Mouse (Mus musculus): Measurements from ENCODE around the gene Entpd1. TPM values are rescaled to one million over a fixed set of nuclear protein-coding genes. Genes with fewer than 3 reads are reported as not detected.

Entpd1 gene
- polyA plus RNA-seq, 1 experiment from 2014 or later, result 3.3 TPM

DNA sequence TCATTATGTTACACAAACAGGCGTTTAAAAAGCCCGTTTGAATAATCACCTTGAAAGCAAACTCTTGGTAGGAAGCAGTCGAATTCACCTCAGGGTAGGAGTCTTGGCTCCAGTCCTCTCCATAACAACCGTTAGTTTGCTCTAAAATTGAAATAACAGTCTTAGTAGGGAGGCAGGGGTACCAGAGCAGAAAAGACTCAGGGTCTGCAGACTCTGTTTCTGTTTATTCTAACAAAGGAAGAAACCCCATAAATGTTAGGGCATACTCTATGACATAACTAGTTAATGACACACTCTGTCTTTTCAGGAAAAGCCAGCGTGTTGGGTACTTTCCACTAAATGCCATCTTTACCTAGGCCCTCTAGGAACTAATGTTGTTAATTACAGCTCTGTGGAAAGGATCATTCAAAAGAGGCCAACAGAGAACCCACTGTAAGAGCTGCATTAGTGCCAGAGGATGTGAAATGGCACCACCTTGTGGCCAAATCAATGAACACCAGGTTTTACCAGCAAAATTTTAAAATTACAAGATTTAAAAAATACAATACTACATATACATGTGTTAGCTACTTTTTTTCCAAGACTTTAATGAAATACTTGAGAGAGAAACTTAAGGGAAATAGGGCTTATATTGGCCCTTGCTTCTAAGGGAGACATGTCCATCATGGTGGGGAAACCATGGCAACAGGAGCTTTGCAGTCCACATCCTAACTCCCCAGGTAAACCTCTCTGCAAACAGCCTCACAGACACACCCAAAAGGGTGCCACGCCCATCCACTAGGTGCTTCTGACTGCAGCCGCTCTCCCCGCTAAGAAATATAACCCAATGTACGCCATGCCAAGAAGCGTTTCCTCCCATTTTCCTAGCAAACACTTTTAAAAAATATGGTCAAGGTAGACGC, 110.2 kb downstream of the Entpd1 start:
- 57% methylated on average over 11 of the region's 11 CpGs for WGBS
- Histone ChIP-seq H3K4me1 (peaks cover 12% of the 10 kb centered on the region), H3K36me3 (replicated peaks) (no peaks in the 10 kb centered on the region), H3K27me3 (replicated peaks; ENCODE audit: low read depth, poor library complexity, severe bottlenecking) (no peaks in the 10 kb centered on the region), H3K27ac (replicated peaks) (peak overlapping the region; percentile 45), H3K9me3 (no peaks in the 10 kb centered on the region), H3K4me3 (no peak overlapping the region)
- peak; percentile 55 for DNase-seq (ENCODE audit: low spot score)

DNA sequence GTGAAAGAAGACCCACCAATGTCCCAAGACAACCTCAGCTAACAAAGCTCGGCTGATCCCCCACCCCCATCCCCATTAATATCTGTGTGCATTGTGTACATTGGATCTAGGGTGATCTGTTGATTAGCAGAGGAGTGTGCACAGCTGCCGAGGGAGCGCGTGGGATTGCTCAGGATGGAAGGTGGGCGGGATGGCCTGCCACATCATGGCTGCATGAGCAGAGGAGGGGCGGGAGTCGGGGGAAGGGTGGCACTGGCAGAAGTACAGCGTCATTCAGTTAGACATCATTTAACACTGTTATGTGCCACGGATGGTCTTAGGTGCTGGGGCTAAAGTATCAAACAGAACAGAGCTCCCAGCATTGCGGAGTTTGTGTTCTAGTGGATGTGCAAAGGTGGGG, 111.3 kb downstream of the Entpd1 start:
- DNase-seq (ENCODE audit: low spot score), result no peak
- Histone ChIP-seq H3K4me1 (peaks cover 14% of the 10 kb centered on the region), H3K27me3 (replicated peaks; ENCODE audit: low read depth, poor library complexity, severe bottlenecking) (no peaks in the 10 kb centered on the region), H3K9me3 (no peaks in the 10 kb centered on the region), H3K36me3 (replicated peaks) (no peaks in the 10 kb centered on the region), H3K27ac (replicated peaks) (no peak overlapping the region), H3K4me3 (no peak overlapping the region)
- 69% methylated on average over 10 of the region's 10 CpGs for WGBS

GRCm38 (mm10) chr19:40726148-40726547, 114.0 kb downstream of the Entpd1 start:
- H3K27ac ChIP-seq (replicated peaks), result no peak overlapping the region
- no peaks in the 10 kb centered on the region for H3K36me3 ChIP-seq (replicated peaks)
- H3K27me3 ChIP-seq (replicated peaks; ENCODE audit: low read depth, poor library complexity, severe bottlenecking), result no peaks in the 10 kb centered on the region
- peaks cover 20% of the 10 kb centered on the region for H3K4me1 ChIP-seq
- no peak overlapping the region for H3K4me3 ChIP-seq
- no peaks in the 10 kb centered on the region for H3K9me3 ChIP-seq
- DNase-seq (ENCODE audit: low spot score), result no peak
- 70% methylated on average over 4 of the region's 4 CpGs for WGBS

GRCm38 (mm10) chr19:40726614-40727013, 114.4 kb downstream of the Entpd1 start:
- no peaks in the 10 kb centered on the region for H3K36me3 ChIP-seq (replicated peaks)
- DNase-seq (ENCODE audit: low spot score), result no peak
- no peaks in the 10 kb centered on the region for H3K9me3 ChIP-seq
- H3K4me3 ChIP-seq, result no peak overlapping the region
- peaks cover 20% of the 10 kb centered on the region for H3K4me1 ChIP-seq
- H3K27me3 ChIP-seq (replicated peaks; ENCODE audit: low read depth, poor library complexity, severe bottlenecking), result no peaks in the 10 kb centered on the region
- H3K27ac ChIP-seq (replicated peaks), result no peak overlapping the region
- 85% methylated on average over 2 of the region's 2 CpGs for WGBS

DNA sequence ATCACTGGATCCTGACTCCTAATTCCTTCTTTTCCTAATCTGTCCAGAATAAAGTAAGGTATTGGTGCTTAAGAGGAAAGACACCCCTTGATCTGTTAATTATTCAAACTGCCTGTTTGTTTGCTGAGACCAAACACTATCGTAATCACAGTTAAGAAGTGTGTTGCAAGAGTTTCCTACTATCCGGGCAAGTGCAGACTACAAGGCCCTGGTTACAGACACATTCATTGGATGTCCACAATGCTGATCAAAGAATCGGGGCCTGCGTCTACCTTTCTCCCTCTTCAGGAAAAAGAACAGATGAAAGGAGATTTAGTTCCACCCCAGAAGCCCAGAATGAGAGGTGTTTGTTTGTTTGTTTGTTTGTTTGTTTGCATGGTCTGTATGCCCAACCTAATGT, 116.0 kb downstream of the Entpd1 start:
- no peak overlapping the region for H3K4me3 ChIP-seq
- 83% methylated on average over 4 of the region's 4 CpGs for WGBS
- peaks cover 20% of the 10 kb centered on the region for H3K4me1 ChIP-seq
- no peaks in the 10 kb centered on the region for H3K9me3 ChIP-seq
- H3K36me3 ChIP-seq (replicated peaks), result no peaks in the 10 kb centered on the region
- DNase-seq (ENCODE audit: low spot score), result no peak
- H3K27ac ChIP-seq (replicated peaks), result peak overlapping the region; percentile 8; the same call in 1 of the 2 replicates
- no peaks in the 10 kb centered on the region for H3K27me3 ChIP-seq (replicated peaks; ENCODE audit: low read depth, poor library complexity, severe bottlenecking)

GRCm38 (mm10) chr19:40728732-40729420, 116.7 kb downstream of the Entpd1 start:
- 57% methylated on average over 12 of the region's 12 CpGs for WGBS
- Histone ChIP-seq H3K27me3 (replicated peaks; ENCODE audit: low read depth, poor library complexity, severe bottlenecking) (no peaks in the 10 kb centered on the region), H3K4me1 (peaks cover 15% of the 10 kb centered on the region), H3K9me3 (no peaks in the 10 kb centered on the region), H3K36me3 (replicated peaks) (no peaks in the 10 kb centered on the region), H3K4me3 (no peak overlapping the region), H3K27ac (replicated peaks) (peak overlapping the region; percentile 8; the same call in 1 of the 2 replicates)
- DNase-seq (ENCODE audit: low spot score), result no peak

- Histone ChIP-seq H3K4me3 (no peak overlapping the region), H3K36me3 (replicated peaks) (no peaks in the 10 kb centered on the region), H3K4me1 (peaks cover 17% of the 10 kb centered on the region), H3K27me3 (replicated peaks; ENCODE audit: low read depth, poor library complexity, severe bottlenecking) (no peaks in the 10 kb centered on the region), H3K9me3 (no peaks in the 10 kb centered on the region), H3K27ac (replicated peaks) (no peak overlapping the region)
- DNase-seq (ENCODE audit: low spot score), result no peak
- WGBS, result 80% methylated on average over 10 of the region's 10 CpGs
These were observed 121.2 kb downstream of the Entpd1 start for GRCm38 (mm10) chr19:40733409-40733808.

GRCm38 (mm10) chr19:40733849-40734248, 121.7 kb downstream of the Entpd1 start:
- Histone ChIP-seq H3K27ac (replicated peaks) (no peak overlapping the region), H3K4me1 (peaks cover 13% of the 10 kb centered on the region), H3K27me3 (replicated peaks; ENCODE audit: low read depth, poor library complexity, severe bottlenecking) (no peaks in the 10 kb centered on the region), H3K36me3 (replicated peaks) (no peaks in the 10 kb centered on the region), H3K4me3 (no peak overlapping the region), H3K9me3 (no peaks in the 10 kb centered on the region)
- DNase-seq (ENCODE audit: low spot score), result no peak
- 68% methylated on average over 4 of the region's 4 CpGs for WGBS

GRCm38 (mm10) chr19:40736680-40737512, 124.7 kb downstream of the Entpd1 start:
- H3K27ac ChIP-seq (replicated peaks), result peak overlapping the region; percentile 86
- H3K36me3 ChIP-seq (replicated peaks), result no peaks in the 10 kb centered on the region
- peak; percentile 88 for DNase-seq (ENCODE audit: low spot score)
- WGBS, result 28% methylated on average over 17 of the region's 17 CpGs
- H3K27me3 ChIP-seq (replicated peaks; ENCODE audit: low read depth, poor library complexity, severe bottlenecking), result no peaks in the 10 kb centered on the region
- no peaks in the 10 kb centered on the region for H3K9me3 ChIP-seq
- H3K4me1 ChIP-seq, result peaks cover 11% of the 10 kb centered on the region
- peak overlapping the region; percentile 43 for H3K4me3 ChIP-seq

- 91% methylated on average over 5 of the region's 5 CpGs for WGBS
- no peaks in the 10 kb centered on the region for H3K36me3 ChIP-seq (replicated peaks)
- DNase-seq (ENCODE audit: low spot score), result no peak
These were observed 125.4 kb downstream of the Entpd1 start for GRCm38 (mm10) chr19:40737613-40738012.

GRCm38 (mm10) chr19:40738683-40739324, 126.6 kb downstream of the Entpd1 start:
- 87% methylated on average over 13 of the region's 13 CpGs for WGBS
- no peak overlapping the region for H3K4me3 ChIP-seq

More at GRCm38 (mm10) chr19:40737613-40738012, 125.4 kb downstream of the Entpd1 start:
- Histone ChIP-seq H3K4me1 (peaks cover 11% of the 10 kb centered on the region), H3K27me3 (replicated peaks; ENCODE audit: low read depth, poor library complexity, severe bottlenecking) (no peaks in the 10 kb centered on the region), H3K27ac (replicated peaks) (peak overlapping the region; percentile 86), H3K4me3 (peak overlapping the region; percentile 43; the same call in 1 of the 2 replicates), H3K9me3 (no peaks in the 10 kb centered on the region)

DNA sequence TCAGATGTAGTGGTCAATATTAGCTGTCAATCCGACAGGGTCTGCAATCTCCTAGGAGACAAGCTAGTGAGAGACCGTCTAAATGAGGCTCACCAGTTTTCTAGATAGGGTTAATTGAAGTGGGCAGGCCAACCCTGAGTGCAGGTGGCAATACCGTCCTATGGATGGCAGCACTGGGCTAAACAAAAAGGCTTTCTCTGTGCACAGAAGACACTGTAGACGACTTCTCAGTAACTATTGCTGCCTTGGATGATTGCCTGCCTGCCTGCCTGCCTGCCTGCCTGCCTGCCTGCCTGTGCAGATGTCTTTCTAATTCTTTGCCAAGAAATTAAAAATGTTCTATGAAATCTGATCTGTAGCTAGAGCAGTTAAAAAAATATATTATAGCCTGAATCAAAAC, 134.4 kb downstream of the Entpd1 start:
- Histone ChIP-seq H3K27me3 (replicated peaks; ENCODE audit: low read depth, poor library complexity, severe bottlenecking) (no peaks in the 10 kb centered on the region), H3K4me1 (peaks cover 4% of the 10 kb centered on the region; the same call in 1 of the 2 replicates), H3K9me3 (no peaks in the 10 kb centered on the region), H3K36me3 (replicated peaks) (no peaks in the 10 kb centered on the region), H3K4me3 (no peak overlapping the region), H3K27ac (replicated peaks) (no peak overlapping the region)
- no peak for DNase-seq (ENCODE audit: low spot score)
- 56% methylated on average over 4 of the region's 4 CpGs for WGBS

More at GRCm38 (mm10) chr19:40738683-40739324, 126.6 kb downstream of the Entpd1 start:
- Histone ChIP-seq H3K9me3 (no peaks in the 10 kb centered on the region), H3K4me1 (peaks cover 11% of the 10 kb centered on the region), H3K36me3 (replicated peaks) (no peaks in the 10 kb centered on the region), H3K27ac (replicated peaks) (no peak overlapping the region), H3K27me3 (replicated peaks; ENCODE audit: low read depth, poor library complexity, severe bottlenecking) (no peaks in the 10 kb centered on the region)
- no peak for DNase-seq (ENCODE audit: low spot score)

All from embryonic facial prominence, embryonic 10.5 days (tissue).